Mouse (Mus musculus) brain, embryonic 14.5 days (tissue): ENCODE data around the gene Kcnj5.

Source experiments
- CTCF ChIP-seq: fragments of 200-500 bp; IDR thresholded peaks from 2 replicates; pipeline ENCODE4 v1.5.1; 2012; ENCODE audit warnings: inconsistent platforms, mild to moderate bottlenecking, moderate library complexity, borderline replicate concordance; ENCODE audit not compliant: insufficient read depth, insufficient read length; ENCODE audit errors: extremely low read depth
- POLR2A ChIP-seq: fragments of 200-500 bp; IDR thresholded peaks from 2 replicates; pipeline ENCODE4 v1.6.1; 2012; ENCODE audit warnings: mild to moderate bottlenecking, inconsistent platforms, borderline replicate concordance; ENCODE audit not compliant: poor library complexity, insufficient read depth, insufficient read length, severe bottlenecking; ENCODE audit errors: extremely low read depth

DNA sequence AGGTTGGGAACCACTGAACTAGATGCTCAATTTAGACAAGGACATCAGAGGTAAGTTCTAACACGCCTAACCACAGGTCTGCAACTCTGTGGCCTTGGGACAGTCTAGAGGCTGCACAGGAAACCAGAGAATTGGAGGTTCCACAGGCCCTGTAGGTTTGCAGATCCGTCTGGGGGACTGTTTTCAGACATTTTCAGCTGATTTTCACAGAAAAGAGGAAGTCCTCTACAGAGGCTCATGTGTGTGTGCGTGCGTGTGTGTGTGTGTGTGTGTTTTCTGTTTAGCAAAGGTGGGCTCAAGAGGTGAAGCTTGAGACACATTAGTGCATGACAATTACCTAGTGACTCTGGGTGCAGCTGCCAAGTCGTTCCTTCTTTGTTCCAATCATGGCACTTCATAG, 46.9 kb upstream of the Kcnj5 start:
- TF ChIP-seq POLR2A: no peak
- TF ChIP-seq CTCF: no peak
